Mouse (Mus musculus): ENCODE data around the gene Atp1b2. TPM values are rescaled to one million over a fixed set of nuclear protein-coding genes. Genes with fewer than 3 reads are reported as not detected.
A peak's percentile ranks its signal among the peaks of the same experiment; 100 is the strongest.

The Atp1b2 gene
- total RNA-seq (2021) (10 to 100 TPM; 17.0 to 20.3 TPM), polyA plus RNA-seq (2012; rRNA removed) (23.7 and 30.0 TPM in 2 replicates)
- long read RNA-seq, transcript Atp1b2-201 (7 exons, 2,842 nt), result major isoform, 15 of 19 reads
- long read RNA-seq, partial matches to known transcripts, result 0 of 19 reads
- long read RNA-seq, other reads (novel, unspliced or antisense), result 1 of 19 reads

DNA sequence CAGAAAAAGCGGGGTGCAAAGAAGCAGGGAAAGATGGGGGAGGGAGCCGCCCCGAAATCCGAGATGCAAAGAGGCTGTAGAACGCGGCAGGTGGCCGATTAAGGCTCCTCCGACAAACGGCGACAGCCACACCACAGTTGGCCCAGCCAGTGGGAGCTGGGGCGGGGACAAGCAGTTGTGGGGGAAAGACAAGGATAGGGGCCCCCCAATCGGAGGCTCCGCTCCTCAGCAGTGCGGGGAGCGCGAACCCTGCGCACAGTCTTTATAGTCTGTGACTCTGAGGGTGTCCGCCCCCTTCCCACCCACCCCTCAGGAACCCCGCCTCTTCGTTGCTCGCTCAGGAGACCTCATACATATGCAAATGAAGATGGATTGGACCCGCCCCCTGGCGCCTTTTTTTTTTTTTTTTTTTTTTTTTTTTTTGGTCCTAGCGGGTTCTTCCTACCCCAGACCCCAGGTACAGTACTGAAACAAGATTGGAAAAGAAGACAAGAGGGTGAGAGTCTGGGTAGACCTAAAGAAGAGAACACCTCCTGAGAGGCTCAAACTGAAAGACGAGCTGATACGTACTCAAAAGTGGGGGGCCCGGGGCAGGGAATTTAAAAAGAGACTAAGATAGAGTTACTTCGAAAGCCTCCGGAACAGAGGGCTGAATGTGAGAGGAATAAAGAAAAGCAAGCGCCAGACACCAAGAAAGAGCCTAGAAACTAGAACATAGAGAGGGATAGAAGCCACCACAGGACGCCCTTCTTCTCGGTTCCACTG is at the start of gene Atp1b2:
Gene Atp1b2, minus strand, starts transcription at position 217 of the 765 bp plus-strand sequence.
- Histone ChIP-seq H3K27me3 (ENCODE audit: control insufficient read depth, insufficient read depth, low read length) (no peaks in the 10 kb centered on the region), H3K36me3 (ENCODE audit: control insufficient read depth, insufficient read depth, low read length) (no peaks in the 10 kb centered on the region), H3K27ac (peak within 1 kb of the TSS; percentile 67), H3K9ac (ENCODE audit: low read depth, low read length) (peak within 1 kb of the TSS; percentile 71), H3K4me1 (ENCODE audit: control insufficient read depth, insufficient read depth, low read length) (peaks cover 8% of the 10 kb centered on the region), H3K4me3 (peak within 1 kb of the TSS; percentile 57), H3K79me2 (replicated peaks; ENCODE audit: control insufficient read depth, insufficient read depth, low read length) (no peaks in the 10 kb centered on the region)
- 4% methylated on average over 32 of the region's 32 CpGs for WGBS
- peak; percentile 76 for DNase-seq
- intact Hi-C loops (cut with DNase I), result no loop called here
- TF ChIP-seq CTCF (IDR thresholded peaks at IDR 0.05) (no peak), EP300 (IDR thresholded peaks at IDR 0.05; ENCODE audit: insufficient read depth, low read depth, low read length) (no peak), POLR2A (IDR thresholded peaks at IDR 0.05; ENCODE audit: insufficient read depth, low read depth, low read length) (peak; percentile 89)

GRCm38 (mm10) chr11:69654760-69655159 is 49.0 kb upstream of the Atp1b2 start:
- H3K9ac ChIP-seq (ENCODE audit: low read depth, low read length), result no peak overlapping the region
- H3K27me3 ChIP-seq (ENCODE audit: control insufficient read depth, insufficient read depth, low read length), result no peaks in the 10 kb centered on the region
- H3K4me1 ChIP-seq (ENCODE audit: control insufficient read depth, insufficient read depth, low read length), result peaks cover 2% of the 10 kb centered on the region
- H3K36me3 ChIP-seq (ENCODE audit: control insufficient read depth, insufficient read depth, low read length), result no peaks in the 10 kb centered on the region
- no peak for TF ChIP-seq CTCF (IDR thresholded peaks at IDR 0.05)
- TF ChIP-seq EP300 (IDR thresholded peaks at IDR 0.05; ENCODE audit: insufficient read depth, low read depth, low read length), result no peak
- no peak for TF ChIP-seq POLR2A (IDR thresholded peaks at IDR 0.05; ENCODE audit: insufficient read depth, low read depth, low read length)
- WGBS, result 46% methylated on average over 9 of the region's 9 CpGs
- DNase-seq, result no peak
- H3K27ac ChIP-seq, result no peak overlapping the region
- H3K79me2 ChIP-seq (replicated peaks; ENCODE audit: control insufficient read depth, insufficient read depth, low read length), result no peaks in the 10 kb centered on the region
- no peak overlapping the region for H3K4me3 ChIP-seq
- intact Hi-C loops (cut with DNase I), result loop anchor here (2.0 kb wide), 1 partner anchor 100 kb away; no protein-coding TSS in a partner anchor

DNA sequence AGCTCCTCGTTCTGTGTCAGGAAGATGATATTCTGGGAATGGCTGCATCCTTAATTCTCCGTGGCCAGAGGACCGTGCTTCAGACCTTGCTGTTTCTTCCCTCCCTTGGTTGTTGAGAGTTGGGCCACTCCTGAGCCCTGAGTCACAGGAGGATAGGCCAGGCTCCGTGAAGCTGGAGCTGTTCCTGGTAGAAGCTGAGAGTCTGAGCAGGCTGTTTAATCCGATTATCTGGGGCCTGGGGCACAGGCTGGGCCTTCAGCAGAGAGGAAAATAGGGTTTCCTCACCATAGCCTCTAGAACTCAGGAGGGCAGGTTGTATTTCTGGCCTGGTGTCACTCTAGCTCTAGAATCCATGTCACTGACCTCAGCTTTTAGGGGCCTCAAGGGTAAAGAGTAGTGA is 47.7 kb upstream of the Atp1b2 start:
- TF ChIP-seq POLR2A (IDR thresholded peaks at IDR 0.05; ENCODE audit: insufficient read depth, low read depth, low read length) (no peak), CTCF (IDR thresholded peaks at IDR 0.05) (no peak), EP300 (IDR thresholded peaks at IDR 0.05; ENCODE audit: insufficient read depth, low read depth, low read length) (no peak)
- Histone ChIP-seq H3K27ac (no peak overlapping the region), H3K9ac (ENCODE audit: low read depth, low read length) (no peak overlapping the region), H3K27me3 (ENCODE audit: control insufficient read depth, insufficient read depth, low read length) (no peaks in the 10 kb centered on the region), H3K4me3 (no peak overlapping the region), H3K4me1 (ENCODE audit: control insufficient read depth, insufficient read depth, low read length) (peaks cover 2% of the 10 kb centered on the region), H3K79me2 (replicated peaks; ENCODE audit: control insufficient read depth, insufficient read depth, low read length) (no peaks in the 10 kb centered on the region), H3K36me3 (ENCODE audit: control insufficient read depth, insufficient read depth, low read length) (no peaks in the 10 kb centered on the region)
- 55% methylated on average over 5 of the region's 5 CpGs for WGBS
- intact Hi-C loops (cut with DNase I), result no loop called here
- no peak for DNase-seq

- DNase-seq, result no peak
- TF ChIP-seq CTCF (IDR thresholded peaks at IDR 0.05) (no peak), EP300 (IDR thresholded peaks at IDR 0.05; ENCODE audit: insufficient read depth, low read depth, low read length) (no peak), POLR2A (IDR thresholded peaks at IDR 0.05; ENCODE audit: insufficient read depth, low read depth, low read length) (no peak)
- Histone ChIP-seq H3K4me1 (ENCODE audit: control insufficient read depth, insufficient read depth, low read length) (no peaks in the 10 kb centered on the region), H3K36me3 (ENCODE audit: control insufficient read depth, insufficient read depth, low read length) (peaks cover 5% of the 10 kb centered on the region), H3K27me3 (ENCODE audit: control insufficient read depth, insufficient read depth, low read length) (no peaks in the 10 kb centered on the region), H3K79me2 (replicated peaks; ENCODE audit: control insufficient read depth, insufficient read depth, low read length) (no peaks in the 10 kb centered on the region), H3K4me3 (no peak overlapping the region), H3K27ac (no peak overlapping the region), H3K9ac (ENCODE audit: low read depth, low read length) (no peak overlapping the region)
- intact Hi-C loops (cut with DNase I), result no loop called here
- WGBS, result 69% methylated on average over 5 of the region's 5 CpGs
Observed at GRCm38 (mm10) chr11:69645860-69646259, 40.1 kb upstream of the Atp1b2 start.

DNA sequence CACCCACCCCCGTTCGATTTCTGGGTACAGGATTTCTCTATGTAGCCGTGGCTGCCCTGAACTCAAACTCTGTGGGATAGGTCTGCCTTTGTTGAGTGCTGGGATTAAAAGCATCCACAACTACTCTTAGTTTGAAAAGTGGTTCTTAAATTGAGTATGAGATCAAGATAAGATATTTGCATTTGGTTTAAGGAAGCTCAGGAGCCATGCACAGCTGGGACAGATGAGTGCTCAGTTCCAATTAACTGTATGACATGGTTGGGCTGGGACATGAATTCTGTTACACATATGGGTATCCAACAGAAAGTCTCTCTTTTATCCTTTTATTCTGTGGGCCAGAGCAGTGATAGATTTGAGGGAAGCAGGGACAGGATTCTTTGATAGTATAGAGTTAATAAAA is 29.7 kb upstream of the Atp1b2 start:
- H3K4me3 ChIP-seq, result no peak overlapping the region
- peaks cover 2% of the 10 kb centered on the region for H3K79me2 ChIP-seq (replicated peaks; ENCODE audit: control insufficient read depth, insufficient read depth, low read length)
- intact Hi-C loops (cut with DNase I), result no loop called here
- H3K27ac ChIP-seq, result no peak overlapping the region
- H3K27me3 ChIP-seq (ENCODE audit: control insufficient read depth, insufficient read depth, low read length), result no peaks in the 10 kb centered on the region
- H3K9ac ChIP-seq (ENCODE audit: low read depth, low read length), result no peak overlapping the region
- WGBS, result 77% methylated on average over 3 of the region's 3 CpGs
- no peak for DNase-seq
- H3K36me3 ChIP-seq (ENCODE audit: control insufficient read depth, insufficient read depth, low read length), result peaks cover 19% of the 10 kb centered on the region
- H3K4me1 ChIP-seq (ENCODE audit: control insufficient read depth, insufficient read depth, low read length), result peaks cover 5% of the 10 kb centered on the region
- TF ChIP-seq CTCF (IDR thresholded peaks at IDR 0.05), result no peak
- TF ChIP-seq EP300 (IDR thresholded peaks at IDR 0.05; ENCODE audit: insufficient read depth, low read depth, low read length), result no peak
- TF ChIP-seq POLR2A (IDR thresholded peaks at IDR 0.05; ENCODE audit: insufficient read depth, low read depth, low read length), result no peak

Measured in heart, adult 2 months (tissue).